Mouse (Mus musculus) cortical plate, adult 2 months (tissue): ENCODE results near the gene Ccdc148.

Source experiments
- CTCF ChIP-seq: fragments of 200-500 bp; IDR thresholded peaks from 2 replicates; pipeline ENCODE4 v1.5.1; 2011; ENCODE audit warnings: mild to moderate bottlenecking, control low read depth, low read length; ENCODE audit not compliant: insufficient read depth; ENCODE audit errors: extremely low read depth
- POLR2A ChIP-seq: fragments of 200-500 bp; IDR thresholded peaks from 2 replicates; pipeline ENCODE4 v1.6.1; 2011; ENCODE audit warnings: mild to moderate bottlenecking, low read length, control low read depth; ENCODE audit not compliant: insufficient read depth; ENCODE audit errors: extremely low read depth

DNA sequence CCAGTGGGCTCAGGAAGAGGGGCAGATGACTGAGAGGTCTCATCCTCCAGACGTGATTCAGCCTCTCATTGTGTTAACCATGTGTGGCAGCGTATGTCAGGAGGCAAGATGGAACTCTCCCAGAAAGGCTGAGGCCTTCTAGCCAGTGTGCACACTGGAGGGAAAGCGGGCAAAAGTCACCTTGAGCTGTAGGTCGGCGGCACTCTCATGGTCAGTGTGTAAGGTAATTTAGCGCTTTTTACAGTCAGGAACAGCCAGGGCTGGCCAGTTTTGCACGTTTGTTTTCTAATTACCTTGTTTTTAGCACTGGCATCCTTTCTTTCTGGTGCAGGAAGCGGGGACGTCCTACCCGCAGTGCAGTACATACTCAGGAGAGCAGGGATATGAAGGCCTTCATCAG lies 29.7 kb upstream of the Ccdc148 start:
- TF ChIP-seq CTCF = no peak
- TF ChIP-seq POLR2A = no peak
